Comparison of ENCODE assay signal across 24 mouse cellular contexts in the genomic region with DNA sequence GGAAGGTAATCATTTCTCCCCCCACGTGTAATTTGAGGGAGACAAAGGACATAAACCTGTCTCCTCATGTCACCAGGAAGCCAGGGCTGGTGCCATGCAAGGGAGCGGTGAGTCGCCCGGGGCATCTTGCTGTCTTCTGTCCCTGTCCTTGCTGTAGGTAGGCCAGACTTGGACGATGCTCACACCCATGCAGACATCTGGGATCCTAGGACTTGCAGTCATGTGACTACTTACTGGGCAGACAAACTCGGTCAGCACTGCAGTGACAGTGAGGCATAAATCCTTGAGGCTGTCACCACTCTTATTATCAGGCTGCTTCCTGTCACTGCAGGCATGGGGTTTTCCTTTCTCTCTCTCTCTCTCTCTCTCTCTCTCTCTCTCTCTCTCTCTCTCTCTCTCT.
"Had no signal": no experiment of that assay in that cellular context is flagged by ENCODE, and none has a peak within 500 bp of the region (broad histone marks: within the 10 kb centered on the region; RNA-seq: fewer than 3 reads in every experiment).

No protein-coding gene starts in this region.

- H3K9me3 ChIP-seq: limb, embryonic 10.5 days; limb, embryonic 13.5 days; liver, embryonic 12.5 days; liver, embryonic 15.5 days; lung, embryonic 15.5 days; midbrain, embryonic 12.5 days; midbrain, embryonic 15.5 days; neural tube, embryonic 12.5 days; neural tube, embryonic 15.5 days had no signal

- H3K4me2 ChIP-seq: limb, embryonic 13.5 days; liver, embryonic 12.5 days; liver, embryonic 15.5 days; lung, embryonic 15.5 days; midbrain, embryonic 12.5 days; midbrain, embryonic 15.5 days; neural tube, embryonic 12.5 days; neural tube, embryonic 15.5 days had no signal

- H3K4me1 ChIP-seq: limb, embryonic 10.5 days; limb, embryonic 13.5 days; liver, embryonic 12.5 days; liver, embryonic 15.5 days; lung, embryonic 15.5 days; midbrain, embryonic 12.5 days; midbrain, embryonic 15.5 days; neural tube, embryonic 12.5 days had no signal

- ATAC-seq: liver, embryonic 12.5 days; midbrain, embryonic 15.5 days had no signal

- H3K9ac ChIP-seq: limb, embryonic 13.5 days; liver, embryonic 12.5 days; liver, embryonic 15.5 days; lung, embryonic 15.5 days; midbrain, embryonic 12.5 days; midbrain, embryonic 15.5 days; neural tube, embryonic 12.5 days; neural tube, embryonic 15.5 days had no signal

- H3K36me3 ChIP-seq: liver, embryonic 12.5 days; liver, embryonic 15.5 days had no signal

- H3K27ac ChIP-seq: kidney, postnatal 0 days; left cerebral cortex, adult 2 months; limb, embryonic 10.5 days; limb, embryonic 13.5 days; liver, embryonic 12.5 days; liver, embryonic 15.5 days; lung, embryonic 15.5 days; midbrain, embryonic 12.5 days; midbrain, embryonic 15.5 days; neural tube, embryonic 12.5 days; neural tube, embryonic 15.5 days; stomach, postnatal 0 days had no signal

- H3K27me3 ChIP-seq: limb, embryonic 13.5 days; liver, embryonic 12.5 days; liver, embryonic 15.5 days; lung, embryonic 15.5 days; midbrain, embryonic 12.5 days; midbrain, embryonic 15.5 days; neural tube, embryonic 12.5 days; neural tube, embryonic 15.5 days had no signal

- DNase-seq: kidney, postnatal 36 days; layer of hippocampus, postnatal 36 days; liver; lung, adult 18-20 months; lung, postnatal 10 days; lung, postnatal 36 days; right cerebral cortex, adult 18-20 months; right cerebral cortex, postnatal 14 days; right cerebral cortex, postnatal 4 days; thymus, adult 2 months; thymus, postnatal 14 days; thymus, postnatal 4 days had no signal

- H3K4me3 ChIP-seq: left cerebral cortex, adult 2 months; limb, embryonic 10.5 days; limb, embryonic 13.5 days; liver, embryonic 12.5 days; liver, embryonic 15.5 days; lung, embryonic 15.5 days; midbrain, embryonic 12.5 days; midbrain, embryonic 15.5 days; neural tube, embryonic 12.5 days; neural tube, embryonic 15.5 days had no signal
